3 mouse cellular contexts compared by ENCODE assay signal in genomic region chr8:4352562-4352961, GRCm38 (mm10).
DNase-seq lines count a peak whose midpoint lies in the region.

No protein-coding gene starts in this region.

- DNase-seq in ES-CJ7 (ENCODE audit: low read depth, low spot score), result peak; percentile 52
- DNase-seq in R1 (ENCODE audit: low read depth, low spot score), result peak; percentile 81
- peak; percentile 66 for DNase-seq in ZHBTc4 (ENCODE audit: low read depth, low spot score)
